Mouse (Mus musculus) hindbrain, embryonic 16.5 days (tissue): ENCODE measurements around the gene Acacb. TPM values are rescaled to one million over a fixed set of nuclear protein-coding genes. Genes with fewer than 3 reads are reported as not detected.

Experiments used
- ATAC-seq: fragments of 200-750 bp; cut with Nextera tagmentation; 2 replicates; pipeline ENCODE4 v1.8.0; 2017; ENCODE audit warnings: moderate TSS enrichment, moderate library complexity
- H3K27ac ChIP-seq: fragments of 300-500 bp; sonication (generic); 2 replicates; pipeline ENCODE4 v1.5.1; 2014; ENCODE audit warnings: low read depth, mild to moderate bottlenecking, control low read depth, low read length, moderate library complexity
- H3K27me3 ChIP-seq: fragments of 300-500 bp; sonication (generic); replicated peaks from 2 replicates; pipeline ENCODE4 v1.6.1; 2014; ENCODE audit warnings: low read length; ENCODE audit not compliant: control insufficient read depth, insufficient read depth
- H3K36me3 ChIP-seq: fragments of 300-500 bp; sonication (generic); 2 replicates; pipeline ENCODE4 v1.6.1; 2014; ENCODE audit warnings: mild to moderate bottlenecking, low read length, moderate library complexity, mixed read lengths; ENCODE audit not compliant: control insufficient read depth, insufficient read depth
- H3K4me1 ChIP-seq: fragments of 300-500 bp; sonication (generic); 2 replicates; pipeline ENCODE4 v1.6.1; 2014; ENCODE audit warnings: low read depth, low read length; ENCODE audit not compliant: control insufficient read depth, insufficient read depth
- H3K4me2 ChIP-seq: fragments of 300-500 bp; sonication (generic); 2 replicates; pipeline ENCODE4 v1.6.1; 2014; ENCODE audit warnings: mild to moderate bottlenecking, low read length, control low read depth, moderate library complexity
- H3K4me3 ChIP-seq: fragments of 300-500 bp; sonication (generic); 2 replicates; pipeline ENCODE4 v1.5.1; 2014; ENCODE audit warnings: mild to moderate bottlenecking, low read length, control low read depth, moderate library complexity
- H3K9ac ChIP-seq: fragments of 300-500 bp; sonication (generic); 2 replicates; pipeline ENCODE4 v1.6.1; 2014; ENCODE audit warnings: low read depth, mild to moderate bottlenecking, control low read depth, low read length, moderate library complexity
- H3K9me3 ChIP-seq: fragments of 300-500 bp; sonication (generic); 2 replicates; pipeline ENCODE4 v1.6.1; 2014; ENCODE audit warnings: mild to moderate bottlenecking, low read length, moderate library complexity; ENCODE audit not compliant: control insufficient read depth
- WGBS: fragments of 180-500 bp; shearing (Covaris S2); extraction: QIAGEN DNeasy Blood & Tissue Kit; methylation state at CpG from one replicate; pipeline ENCODE4 v1.1.7; 2014; 5-methylcytosine and 5-hydroxymethylcytosine counted together
- polyA plus RNA-seq: library from polyadenylated mRNA; unstranded; fragments of >200 nt; fragmentation: Nextera tagmentation; extraction: Ambion mirVana; gene quantifications from 2 replicates; pipeline ENCODE4 v1.2.1, GENCODE M21; 2015

The Acacb gene
- polyA plus RNA-seq, 1 experiment from 2014 or later = 5.4 TPM

GRCm38 (mm10) chr5:114116586-114116985, 29.7 kb upstream of the Acacb start:
- H3K4me3 ChIP-seq = no peak overlapping the region
- no peaks in the 10 kb centered on the region for H3K27me3 ChIP-seq
- no peak overlapping the region for H3K4me2 ChIP-seq
- 87% methylated on average over 7 of the region's 7 CpGs for WGBS
- H3K9ac ChIP-seq = no peak overlapping the region
- H3K4me1 ChIP-seq = no peaks in the 10 kb centered on the region
- H3K27ac ChIP-seq = no peak overlapping the region
- no peaks in the 10 kb centered on the region for H3K9me3 ChIP-seq
- no peak for ATAC-seq
- H3K36me3 ChIP-seq = peaks cover 31% of the 10 kb centered on the region

- 87% methylated on average over 4 of the region's 4 CpGs for WGBS
- Histone ChIP-seq H3K9me3 (no peaks in the 10 kb centered on the region), H3K4me3 (no peak overlapping the region), H3K27me3 (no peaks in the 10 kb centered on the region), H3K4me2 (no peak overlapping the region), H3K4me1 (no peaks in the 10 kb centered on the region), H3K9ac (no peak overlapping the region), H3K27ac (no peak overlapping the region), H3K36me3 (peaks cover 42% of the 10 kb centered on the region)
- ATAC-seq = no peak
These were observed 26.5 kb upstream of the Acacb start for GRCm38 (mm10) chr5:114119806-114120205.

- Histone ChIP-seq H3K27me3 (no peaks in the 10 kb centered on the region), H3K4me2 (no peak overlapping the region), H3K27ac (no peak overlapping the region), H3K36me3 (peaks cover 32% of the 10 kb centered on the region), H3K9me3 (no peaks in the 10 kb centered on the region), H3K4me1 (peaks cover 15% of the 10 kb centered on the region), H3K4me3 (no peak overlapping the region), H3K9ac (no peak overlapping the region)
- no peak for ATAC-seq
- WGBS = 86% methylated on average over 3 of the region's 3 CpGs
These were observed 20.3 kb upstream of the Acacb start for GRCm38 (mm10) chr5:114126008-114126407.

- Histone ChIP-seq H3K4me3 (no peak overlapping the region; the same call in 1 of the 2 replicates), H3K4me1 (peaks cover 17% of the 10 kb centered on the region), H3K4me2 (peak overlapping the region; percentile 86), H3K9ac (no peak overlapping the region; the same call in 1 of the 2 replicates), H3K36me3 (peaks cover 25% of the 10 kb centered on the region), H3K9me3 (no peaks in the 10 kb centered on the region), H3K27ac (no peak overlapping the region), H3K27me3 (no peaks in the 10 kb centered on the region)
- no peak for ATAC-seq
- 89% methylated on average over 7 of the region's 7 CpGs for WGBS
These were observed 19.7 kb upstream of the Acacb start for GRCm38 (mm10) chr5:114126499-114127244.

GRCm38 (mm10) chr5:114127374-114128349, 18.7 kb upstream of the Acacb start, which contains the start of gene Alkbh2:
Gene Alkbh2 (minus strand): TSS chr5:114128218.
- WGBS = under 1% methylated on average over 68 of the region's 69 CpGs
- Histone ChIP-seq H3K36me3 (peaks cover 15% of the 10 kb centered on the region), H3K27me3 (no peaks in the 10 kb centered on the region), H3K4me1 (peaks cover 19% of the 10 kb centered on the region), H3K9me3 (no peaks in the 10 kb centered on the region), H3K4me3 (peak within 1 kb of the TSS; percentile 59), H3K9ac (peak within 1 kb of the TSS; percentile 64), H3K4me2 (peak within 1 kb of the TSS; percentile 86), H3K27ac (peak within 1 kb of the TSS; percentile 79)
- ATAC-seq = 0 out of 2 replicates have a peak, but pooled peaks have one; percentile 10

- no peaks in the 10 kb centered on the region for H3K9me3 ChIP-seq
These were observed 16.7 kb upstream of the Acacb start for GRCm38 (mm10) chr5:114129550-114130210.

GRCm38 (mm10) chr5:114130211-114130605, 16.1 kb upstream of the Acacb start, which contains the start of gene Ung:
Gene Ung (plus strand): TSS chr5:114130386.
- Histone ChIP-seq H3K4me3 (peak within 1 kb of the TSS; percentile 94), H3K27ac (peak within 1 kb of the TSS; percentile 54; the same call in 1 of the 2 replicates), H3K4me2 (peak within 1 kb of the TSS; percentile 99), H3K36me3 (no peaks in the 10 kb centered on the region), H3K9ac (peak within 1 kb of the TSS; percentile 68), H3K4me1 (peaks cover 19% of the 10 kb centered on the region), H3K27me3 (no peaks in the 10 kb centered on the region), H3K9me3 (no peaks in the 10 kb centered on the region)
- under 1% methylated on average over 21 of the region's 29 CpGs for WGBS
- ATAC-seq = peak; percentile 26

More at GRCm38 (mm10) chr5:114129550-114130210, 16.7 kb upstream of the Acacb start:
- peaks cover 19% of the 10 kb centered on the region for H3K4me1 ChIP-seq
- H3K27ac ChIP-seq = no peak overlapping the region
- peak overlapping the region; percentile 94 for H3K4me3 ChIP-seq
- no peaks in the 10 kb centered on the region for H3K27me3 ChIP-seq
- no peak for ATAC-seq
- no peaks in the 10 kb centered on the region for H3K36me3 ChIP-seq
- WGBS = 82% methylated on average over 15 of the region's 15 CpGs
- H3K9ac ChIP-seq = no peak overlapping the region
- H3K4me2 ChIP-seq = peak overlapping the region; percentile 99

- ATAC-seq = peak; percentile 97
- H3K4me3 ChIP-seq = peak overlapping the region; percentile 94
- peak overlapping the region; percentile 68 for H3K9ac ChIP-seq
- peaks cover 19% of the 10 kb centered on the region for H3K4me1 ChIP-seq
- H3K9me3 ChIP-seq = no peaks in the 10 kb centered on the region
- H3K36me3 ChIP-seq = no peaks in the 10 kb centered on the region
- WGBS = under 1% methylated on average over 81 of the region's 87 CpGs
- H3K4me2 ChIP-seq = peak overlapping the region; percentile 99
- no peaks in the 10 kb centered on the region for H3K27me3 ChIP-seq
- peak overlapping the region; percentile 54; the same call in 1 of the 2 replicates for H3K27ac ChIP-seq
These were observed 15.4 kb upstream of the Acacb start for GRCm38 (mm10) chr5:114130698-114131520.
